Mouse (Mus musculus) stomach, postnatal 0 days (tissue): Measurements from ENCODE around the gene Clec2d.
"Not testable (repeated sequence)": the region's sequence is repeated elsewhere in the genome, so short reads cannot be mapped to it uniquely, and the experiment has no call there.

Source experiments
- CTCF ChIP-seq: IDR thresholded peaks from 2 replicates; pipeline ENCODE4 v1.5.1; 2016; ENCODE audit warnings: antibody characterized with exemption, low read depth, mild to moderate bottlenecking, moderate library complexity
- EP300 ChIP-seq: optimal IDR thresholded peaks from 2 replicates; pipeline ENCODE3; 2016; ENCODE audit warnings: antibody characterized with exemption

DNA sequence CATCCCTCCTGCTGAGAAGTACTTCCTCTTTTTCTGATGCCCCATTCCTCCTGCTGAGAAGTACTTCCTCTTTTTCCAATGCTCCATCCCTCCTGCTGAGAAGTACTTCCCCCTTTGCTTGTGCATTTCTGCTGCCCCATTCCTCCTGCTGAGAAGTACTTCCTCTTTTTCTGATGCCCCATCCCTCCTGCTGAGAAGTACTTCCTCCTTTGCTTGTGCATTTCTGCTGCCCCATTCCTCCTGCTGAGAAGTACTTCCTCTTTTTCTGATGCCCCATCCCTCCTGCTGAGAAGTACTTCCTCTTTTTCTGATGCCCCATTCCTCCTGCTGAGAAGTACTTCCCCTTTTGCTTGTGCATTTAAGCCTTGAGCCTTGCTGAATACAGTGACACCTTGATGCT lies 19.7 kb downstream of the Clec2d start:
- not testable (repeated sequence) for TF ChIP-seq CTCF, EP300
